Mouse (Mus musculus) kidney, postnatal 0 days (tissue): ENCODE results near the gene Ccdc9. TPM values are rescaled to one million over a fixed set of nuclear protein-coding genes. Genes with fewer than 3 reads are reported as not detected.

Experiments
- ATAC-seq: fragments of 200-750 bp; cut with Nextera tagmentation; replicated peaks from 2 replicates; pipeline ENCODE4 v1.8.0; 2017; ENCODE audit warnings: low read depth, moderate number of reproducible peaks, moderate TSS enrichment, moderate library complexity; ENCODE audit not compliant: low FRiP score
- DNase-seq: peaks from one replicate; pipeline ENCODE4 v3.0.0-alpha.2; 2016; ENCODE audit warnings: low spot score
- H3K27ac ChIP-seq: fragments of 300-500 bp; sonication (generic); 2 replicates; pipeline ENCODE4 v1.5.1; 2014; ENCODE audit warnings: mild to moderate bottlenecking
- H3K27me3 ChIP-seq: fragments of 300-500 bp; sonication (generic); 2 replicates; pipeline ENCODE4 v1.6.1; 2014; ENCODE audit warnings: low read length, mixed read lengths; ENCODE audit not compliant: insufficient read depth
- H3K36me3 ChIP-seq: fragments of 300-500 bp; sonication (generic); 2 replicates; pipeline ENCODE4 v1.6.1; 2014; ENCODE audit warnings: low read length, mixed read lengths; ENCODE audit not compliant: insufficient read depth
- H3K4me1 ChIP-seq: fragments of 300-500 bp; sonication (generic); replicated peaks from 2 replicates; pipeline ENCODE4 v1.6.1; 2014; ENCODE audit warnings: antibody characterized with exemption, low read length, mixed read lengths; ENCODE audit not compliant: insufficient read depth
- H3K4me2 ChIP-seq: fragments of 300-500 bp; sonication (generic); 2 replicates; pipeline ENCODE4 v1.6.1; 2014; ENCODE audit warnings: mild to moderate bottlenecking, low read length, moderate library complexity, mixed read lengths
- H3K4me3 ChIP-seq: fragments of 300-500 bp; sonication (generic); replicated peaks from 2 replicates; pipeline ENCODE4 v1.5.1; 2014; ENCODE audit warnings: low read depth, low read length
- H3K9ac ChIP-seq: fragments of 300-500 bp; sonication (generic); 2 replicates; pipeline ENCODE4 v1.6.1; 2014; ENCODE audit warnings: low read depth, low read length
- H3K9me3 ChIP-seq: fragments of 300-500 bp; sonication (generic); replicated peaks from 2 replicates; pipeline ENCODE4 v1.6.1; 2016; ENCODE audit warnings: low read length, inconsistent platforms, mixed read lengths
- CTCF ChIP-seq: IDR thresholded peaks from 2 replicates; pipeline ENCODE4 v1.5.1; 2016; ENCODE audit warnings: antibody characterized with exemption, low read depth, mild to moderate bottlenecking, moderate library complexity
- whole genome bisulfite sequencing: fragments of 180-500 bp; shearing (Covaris S2); extraction: QIAGEN DNeasy Blood & Tissue Kit; methylation state at CpG from one replicate; pipeline ENCODE4 v1.1.7; 2014; 5-methylcytosine and 5-hydroxymethylcytosine counted together
- polyA plus RNA-seq: library from polyadenylated mRNA; unstranded; fragments of >200 nt; fragmentation: Nextera tagmentation; extraction: Ambion mirVana; gene quantifications from 2 replicates; pipeline ENCODE4 v1.2.1, GENCODE M21; 2015

Gene Ccdc9
- polyA plus RNA-seq, 1 experiment from 2014 or later: 17.1 TPM

GRCm38 (mm10) chr7:16312011-16312671 lies 25.5 kb upstream of the Ccdc9 start:
- DNase-seq (peak; percentile 60), ATAC-seq (no peak)
- peak overlapping the region; percentile 80 for H3K4me3 ChIP-seq
- H3K27me3 ChIP-seq: no peaks in the 10 kb centered on the region
- peak overlapping the region; percentile 92 for H3K9ac ChIP-seq
- H3K36me3 ChIP-seq: no peaks in the 10 kb centered on the region
- peak overlapping the region; percentile 99 for H3K4me2 ChIP-seq
- H3K9me3 ChIP-seq: no peaks in the 10 kb centered on the region
- peaks cover 30% of the 10 kb centered on the region for H3K4me1 ChIP-seq
- peak overlapping the region; percentile 98 for H3K27ac ChIP-seq
- TF ChIP-seq CTCF: no peak
- under 1% methylated on average over 49 of the region's 49 CpGs for WGBS

GRCm38 (mm10) chr7:16311453-16312004 lies 24.9 kb upstream of the Ccdc9 start:
- DNase-seq (peak; percentile 43), ATAC-seq (no peak)
- no peak for TF ChIP-seq CTCF
- Histone ChIP-seq H3K4me3 (peak overlapping the region; percentile 80), H3K27ac (peak overlapping the region; percentile 98), H3K9ac (peak overlapping the region; percentile 92), H3K4me2 (peak overlapping the region; percentile 99), H3K36me3 (no peaks in the 10 kb centered on the region), H3K9me3 (no peaks in the 10 kb centered on the region), H3K27me3 (no peaks in the 10 kb centered on the region), H3K4me1 (peaks cover 30% of the 10 kb centered on the region)
- under 1% methylated on average over 14 of the region's 14 CpGs for WGBS

GRCm38 (mm10) chr7:16310521-16311452 lies 24.2 kb upstream of the Ccdc9 start:
- peak; percentile 53 for DNase-seq
- H3K9ac ChIP-seq: peak overlapping the region; percentile 67; the same call in 1 of the 2 replicates
- ATAC-seq: no peak
- peak overlapping the region; percentile 99 for H3K4me2 ChIP-seq
- H3K27me3 ChIP-seq: no peaks in the 10 kb centered on the region
- TF ChIP-seq CTCF: no peak
- H3K4me1 ChIP-seq: peaks cover 30% of the 10 kb centered on the region
- peak overlapping the region; percentile 98 for H3K27ac ChIP-seq
- peak overlapping the region; percentile 80 for H3K4me3 ChIP-seq
- WGBS: under 1% methylated on average over 29 of the region's 31 CpGs
- no peaks in the 10 kb centered on the region for H3K36me3 ChIP-seq
- H3K9me3 ChIP-seq: no peaks in the 10 kb centered on the region

- Histone ChIP-seq H3K9me3 (no peaks in the 10 kb centered on the region), H3K27me3 (no peaks in the 10 kb centered on the region), H3K4me2 (peak overlapping the region; percentile 99), H3K27ac (peak overlapping the region; percentile 70), H3K4me1 (peaks cover 30% of the 10 kb centered on the region), H3K4me3 (peak overlapping the region; percentile 80), H3K9ac (peak overlapping the region; percentile 67), H3K36me3 (no peaks in the 10 kb centered on the region)
- ATAC-seq (0 out of 2 replicates have a peak, but pooled peaks have one; percentile 1), DNase-seq (peak; percentile 64)
- WGBS: 2% methylated on average over 44 of the region's 56 CpGs
- peak; percentile 71 for TF ChIP-seq CTCF
These were observed 23.5 kb upstream of the Ccdc9 start for GRCm38 (mm10) chr7:16310020-16310520.

GRCm38 (mm10) chr7:16309318-16310019 lies 22.9 kb upstream of the Ccdc9 start:
- Histone ChIP-seq H3K4me2 (peak overlapping the region; percentile 99), H3K4me3 (peak overlapping the region; percentile 80), H3K27ac (peak overlapping the region; percentile 70), H3K9me3 (no peaks in the 10 kb centered on the region), H3K9ac (peak overlapping the region; percentile 67), H3K36me3 (no peaks in the 10 kb centered on the region), H3K4me1 (peaks cover 27% of the 10 kb centered on the region), H3K27me3 (no peaks in the 10 kb centered on the region)
- DNase-seq (peak; percentile 85), ATAC-seq (peak; percentile 11)
- TF ChIP-seq CTCF: no peak; the same call in 1 of the 2 replicates
- WGBS: under 1% methylated on average over 60 of the region's 61 CpGs
